Mouse (Mus musculus) CD4-positive helper T cell, adult 2 months (primary cell): ENCODE results near the gene Vmn1r8.
"Not testable (repeated sequence)": the region's sequence is repeated elsewhere in the genome, so short reads cannot be mapped to it uniquely, and the experiment has no call there.

Experiments used
- DNase-seq: peaks from one replicate; pipeline ENCODE4 v3.0.0-alpha.2; 2012; ENCODE audit warnings: low read depth, missing footprints, low spot score

Vmn1r8 gene

DNA sequence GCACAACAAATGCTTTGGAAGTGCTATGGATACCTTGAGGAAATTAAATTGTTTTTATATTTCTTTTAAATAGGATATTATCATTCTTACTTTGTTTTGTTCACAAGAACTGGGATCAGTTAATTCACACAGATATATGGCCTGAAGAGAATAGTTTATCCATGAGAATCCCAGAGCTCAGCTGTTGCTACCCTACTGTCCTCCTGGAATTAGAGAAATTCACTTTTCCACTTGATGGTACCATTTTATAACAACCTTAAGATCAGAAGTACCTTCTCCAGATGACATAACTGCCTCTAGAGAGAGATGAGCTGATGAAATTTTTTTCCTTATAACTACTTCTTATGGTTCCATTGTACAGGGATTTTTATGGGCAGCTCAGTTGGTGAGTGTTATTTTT lies at the start of gene Vmn1r8:
Vmn1r8 (plus strand) TSS at position 301 of the 400 bp plus-strand sequence.
- DNase-seq: no peak

DNA sequence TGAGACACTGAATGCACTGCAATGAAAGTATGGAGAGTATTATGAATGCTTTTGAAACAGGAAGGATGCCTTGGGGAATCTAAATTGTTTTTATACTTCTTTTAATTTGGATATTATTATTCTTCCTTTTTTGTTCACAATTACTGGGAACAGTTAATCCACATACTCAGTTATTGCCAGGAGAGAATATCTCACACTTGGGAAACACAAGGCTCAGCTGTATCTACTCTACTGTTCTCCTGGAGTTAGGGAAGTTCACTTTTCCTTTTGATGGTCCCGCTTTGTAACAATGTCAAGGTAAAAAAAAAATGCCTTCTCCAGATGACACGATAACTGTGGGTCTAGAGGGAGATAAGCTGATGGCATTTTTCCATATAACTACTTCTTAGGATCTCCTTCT lies 35.1 kb upstream of the Vmn1r8 start, which contains the start of gene Vmn1r6:
Vmn1r6 (plus strand) TSS at position 301 of the 400 bp plus-strand sequence.
- no peak for DNase-seq

DNA sequence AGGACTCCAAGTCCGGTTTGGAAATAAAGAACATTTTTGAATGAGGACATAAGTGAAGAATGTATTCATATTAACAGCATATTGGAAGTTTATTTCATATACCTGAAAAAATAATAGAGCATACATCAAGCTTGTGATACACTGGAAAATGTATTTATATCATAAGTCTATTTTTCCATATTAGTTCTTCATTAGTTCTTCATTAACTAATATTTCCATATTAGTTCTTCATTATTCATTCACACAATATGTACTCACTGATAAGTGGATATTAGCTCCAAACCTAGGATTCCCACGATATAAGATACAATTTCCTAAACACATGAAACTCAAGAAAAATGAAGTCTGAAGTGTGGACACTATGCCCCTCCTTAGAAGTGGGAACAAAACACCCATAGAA lies 6.9 kb upstream of the Vmn1r8 start, which contains the start of gene Vmn1r7:
Vmn1r7 (minus strand) TSS at position 101 of the 400 bp plus-strand sequence.
- DNase-seq: not testable (repeated sequence)

GRCm38 (mm10) chr6:57034674-57035073 lies 2.6 kb downstream of the Vmn1r8 start:
- no peak for DNase-seq

GRCm38 (mm10) chr6:57063730-57064129 lies 31.6 kb downstream of the Vmn1r8 start:
- no peak for DNase-seq

- DNase-seq: no peak
Observed at GRCm38 (mm10) chr6:57066487-57066886, 34.4 kb downstream of the Vmn1r8 start, which contains the start of gene Vmn1r9. Gene Vmn1r9 (plus strand): TSS chr6:57066787.
